Mouse (Mus musculus) WW6 (cell line): ENCODE measurements at regions not wholly inside any gene's neighbourhood (a gene's known extent, or its start where the extent isn't known, plus 50 kb on each side); places are given as distances from the start of the nearest gene placed in this dataset.

Source experiments
- DNase-seq: peaks from one replicate; pipeline ENCODE4 v3.0.0-alpha.2; 2013; ENCODE audit warnings: low read depth, low spot score

- DNase-seq, result no peak
These were observed 204.3 kb downstream of the C1d start for GRCm38 (mm10) chr11:17461701-17462100.

GRCm38 (mm10) chr11:17464875-17465274 lies 207.5 kb downstream of the C1d start:
- no peak for DNase-seq

- DNase-seq, result no peak
These were observed 211.2 kb downstream of the C1d start for GRCm38 (mm10) chr11:17468431-17469165.

GRCm38 (mm10) chr11:17481436-17481996 lies 224.1 kb downstream of the C1d start:
- no peak for DNase-seq

GRCm38 (mm10) chr11:17483849-17484441 lies 226.6 kb downstream of the C1d start:
- no peak for DNase-seq

- no peak for DNase-seq
These were observed 244.0 kb downstream of the C1d start for GRCm38 (mm10) chr11:17501120-17502043.

GRCm38 (mm10) chr11:17502052-17502451 lies 244.7 kb downstream of the C1d start:
- no peak for DNase-seq

- DNase-seq, result no peak
These were observed 265.0 kb downstream of the C1d start for GRCm38 (mm10) chr11:17522220-17522919.

- no peak for DNase-seq
These were observed 265.9 kb downstream of the C1d start for GRCm38 (mm10) chr11:17523329-17523728.

- no peak for DNase-seq
These were observed 267.8 kb downstream of the C1d start for GRCm38 (mm10) chr11:17524985-17525775.

GRCm38 (mm10) chr11:17526476-17526875 lies 269.1 kb downstream of the C1d start:
- no peak for DNase-seq

GRCm38 (mm10) chr11:17528609-17529008 lies 271.2 kb downstream of the C1d start:
- no peak for DNase-seq

- no peak for DNase-seq
These were observed 276.3 kb downstream of the C1d start for GRCm38 (mm10) chr11:17533706-17534105.

GRCm38 (mm10) chr11:17546286-17546685 lies 288.9 kb downstream of the C1d start:
- no peak for DNase-seq

GRCm38 (mm10) chr11:17549148-17549547 lies 291.8 kb downstream of the C1d start:
- no peak for DNase-seq

GRCm38 (mm10) chr11:17555276-17555675 lies 297.9 kb downstream of the C1d start:
- no peak for DNase-seq

GRCm38 (mm10) chr11:17591780-17592487 lies 334.6 kb downstream of the C1d start:
- DNase-seq, result no peak

GRCm38 (mm10) chr11:17603726-17604493 lies 346.5 kb downstream of the C1d start:
- DNase-seq, result no peak
